Mouse (Mus musculus): ENCODE results near the gene Atp5j.

DNA sequence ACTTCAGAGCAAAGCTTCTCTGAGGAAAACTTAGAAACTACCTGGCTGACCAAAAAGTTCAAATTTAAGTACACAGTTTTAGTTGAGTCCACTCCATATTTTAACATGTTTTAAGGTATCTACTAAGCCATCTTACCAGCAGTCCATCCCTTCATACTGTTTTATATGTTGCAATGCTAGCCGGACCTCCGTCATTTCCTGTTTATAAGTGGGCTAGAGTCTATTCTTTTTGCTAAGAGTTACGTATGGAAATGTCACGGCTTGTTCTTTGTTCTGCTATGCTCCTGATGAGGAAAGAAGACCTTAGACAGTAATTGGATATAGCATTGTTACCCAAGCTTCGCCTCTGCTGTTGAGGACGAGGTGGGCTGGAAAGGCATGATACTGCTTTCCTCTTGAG is 18.1 kb upstream of the Atp5j start:
- TF ChIP-seq CTCF (IDR thresholded peaks at IDR 0.05; ENCODE audit: extremely low read depth, insufficient read depth, low read length), result no peak
- TF ChIP-seq POLR2A (IDR thresholded peaks at IDR 0.05; ENCODE audit: extremely low read depth, insufficient read depth, low read length), result no peak

Measured in cortical plate, adult 2 months (tissue).